Mouse (Mus musculus): ENCODE data around the gene Kcnk7. TPM values are rescaled to one million over a fixed set of nuclear protein-coding genes. Genes with fewer than 3 reads are reported as not detected.
"Not testable (repeated sequence)": the region's sequence is repeated elsewhere in the genome, so short reads cannot be mapped to it uniquely, and the experiment has no call there.

The Kcnk7 gene
- total RNA-seq (2021) = not detected
- long read RNA-seq, experiment 1 = 0 reads
- long read RNA-seq, experiment 2 = 0 reads

- no peak for DNase-seq
These were observed at the start of gene Kcnk7 for GRCm38 (mm10) chr19:5704163-5704800. Gene Kcnk7 (plus strand): TSS chr19:5704367.

GRCm38 (mm10) chr19:5654720-5655298, 49.4 kb upstream of the Kcnk7 start:
- no peak for DNase-seq

GRCm38 (mm10) chr19:5660942-5661751, 43.0 kb upstream of the Kcnk7 start:
- DNase-seq = peak; percentile 62 to 83

GRCm38 (mm10) chr19:5662310-5662709, 41.9 kb upstream of the Kcnk7 start:
- DNase-seq = peak in 1 of 2 experiments; percentile 37

- DNase-seq = peak; percentile 95 to 98
These were observed 40.9 kb upstream of the Kcnk7 start, which contains the start of gene Sipa1 for GRCm38 (mm10) chr19:5662981-5663913. Gene Sipa1 (minus strand): TSS chr19:5663707.

GRCm38 (mm10) chr19:5664669-5665257, 39.4 kb upstream of the Kcnk7 start:
- DNase-seq = no peak

- no peak for DNase-seq
These were observed 38.7 kb upstream of the Kcnk7 start for GRCm38 (mm10) chr19:5665465-5665864.

- no peak for DNase-seq
These were observed 37.8 kb upstream of the Kcnk7 start for GRCm38 (mm10) chr19:5666386-5666785.

GRCm38 (mm10) chr19:5668372-5668771, 35.8 kb upstream of the Kcnk7 start:
- no peak for DNase-seq

GRCm38 (mm10) chr19:5680432-5680831, 23.7 kb upstream of the Kcnk7 start:
- no peak for DNase-seq

GRCm38 (mm10) chr19:5684236-5684635, 19.9 kb upstream of the Kcnk7 start:
- no peak for DNase-seq

- DNase-seq = no peak
These were observed 19.2 kb upstream of the Kcnk7 start for GRCm38 (mm10) chr19:5684985-5685384.

GRCm38 (mm10) chr19:5685431-5685830, 18.7 kb upstream of the Kcnk7 start:
- no peak for DNase-seq

GRCm38 (mm10) chr19:5685861-5686260, 18.3 kb upstream of the Kcnk7 start:
- DNase-seq = no peak

GRCm38 (mm10) chr19:5686437-5686836, 17.7 kb upstream of the Kcnk7 start:
- DNase-seq = no peak

- not testable (repeated sequence) for DNase-seq
These were observed 17.2 kb upstream of the Kcnk7 start for GRCm38 (mm10) chr19:5686954-5687353.

GRCm38 (mm10) chr19:5687738-5688137, 16.4 kb upstream of the Kcnk7 start:
- DNase-seq = no peak

- peak; percentile 96 to 99 for DNase-seq
These were observed 15.7 kb upstream of the Kcnk7 start, which contains the start of the genes Map3k11 and Pcnx3 for GRCm38 (mm10) chr19:5688200-5689087. Gene Map3k11 (plus strand): TSS chr19:5688742. Gene Pcnx3 (minus strand): TSS chr19:5688908.

- DNase-seq = no peak
These were observed 15.1 kb upstream of the Kcnk7 start for GRCm38 (mm10) chr19:5689088-5689428.

All from heart, adult 18-20 months (tissue).